Mouse (Mus musculus): ENCODE data around the gene Smg6. TPM values are rescaled to one million over a fixed set of nuclear protein-coding genes. Genes with fewer than 3 reads are reported as not detected.

The Smg6 gene
- polyA plus RNA-seq (2016; fragmentation: Nextera tagmentation; extraction: Ambion mirVana): 11.8 and 14.0 TPM in 2 replicates

DNA sequence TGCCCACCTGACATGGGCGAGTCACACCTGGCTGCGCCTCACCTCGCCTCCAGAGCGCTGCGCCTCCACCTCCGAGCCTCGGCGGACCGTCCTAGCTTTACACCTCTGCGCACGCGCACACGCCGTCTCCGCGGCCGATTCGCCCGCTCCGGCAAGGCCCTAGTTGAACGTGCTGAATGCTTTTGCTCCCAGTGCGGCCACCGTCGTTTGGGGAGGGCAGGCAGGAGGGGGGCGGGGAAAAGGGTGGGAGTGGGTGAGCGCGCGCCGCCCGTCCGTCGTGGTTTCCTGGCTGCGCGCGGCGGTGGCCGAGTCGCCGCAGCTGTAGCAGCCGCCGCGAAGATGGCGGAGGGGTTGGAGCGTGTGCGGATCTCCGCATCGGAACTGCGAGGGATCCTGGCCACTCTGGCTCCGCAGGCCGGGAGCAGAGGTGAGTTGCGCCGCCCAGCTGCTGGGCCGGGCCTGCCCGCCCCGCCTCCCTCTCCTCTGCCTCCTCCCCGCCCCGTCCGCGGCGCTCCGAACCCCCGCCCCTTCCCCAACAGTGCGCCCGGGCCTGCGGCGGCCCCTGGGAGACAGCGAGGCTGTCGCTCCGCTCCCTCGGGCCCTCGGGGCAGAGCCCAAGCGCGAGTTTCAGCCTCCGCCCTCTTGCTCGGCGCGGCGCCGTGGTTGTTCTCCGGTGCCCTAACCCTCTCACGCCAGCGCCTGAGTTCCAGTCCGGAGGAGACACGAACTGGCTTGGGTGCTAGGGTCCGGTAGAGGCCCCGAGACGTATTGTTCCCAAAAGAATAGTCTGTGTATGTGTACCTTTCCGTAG lies at the start of gene Smg6, which contains the start of gene Srr:
Smg6 (plus strand) TSS at position 247 of the 811 bp plus-strand sequence.
Srr (minus strand) TSS at position 372 of the 811 bp plus-strand sequence.
- DNase-seq (ENCODE audit: low spot score): peak; percentile 98
- Histone ChIP-seq H3K4me3 (peak within 1 kb of the TSS; percentile 83), H3K4me1 (peaks cover 15% of the 10 kb centered on the region; the same call in 1 of the 2 replicates), H3K36me3 (peaks cover 17% of the 10 kb centered on the region), H3K27ac (peak within 1 kb of the TSS; percentile 94), H3K27me3 (ENCODE audit: insufficient read depth, poor library complexity, severe bottlenecking) (no peaks in the 10 kb centered on the region), H3K9me3 (no peaks in the 10 kb centered on the region)
- under 1% methylated on average over 79 of the region's 88 CpGs for WGBS

- 8% methylated on average over 9 of the region's 9 CpGs for WGBS
- Histone ChIP-seq H3K27me3 (ENCODE audit: insufficient read depth, poor library complexity, severe bottlenecking) (no peaks in the 10 kb centered on the region), H3K36me3 (no peaks in the 10 kb centered on the region), H3K9me3 (no peaks in the 10 kb centered on the region), H3K4me3 (peak overlapping the region; percentile 31), H3K4me1 (peaks cover 50% of the 10 kb centered on the region), H3K27ac (no peak overlapping the region)
- DNase-seq (ENCODE audit: low spot score): peak; percentile 89
These were observed 48.8 kb upstream of the Smg6 start for GRCm38 (mm10) chr11:74876801-74877200.

- WGBS: 78% methylated on average over 9 of the region's 9 CpGs
- peaks cover 10% of the 10 kb centered on the region for H3K36me3 ChIP-seq
- H3K4me3 ChIP-seq: no peak overlapping the region
- peaks cover 24% of the 10 kb centered on the region for H3K4me1 ChIP-seq
- no peak for DNase-seq (ENCODE audit: low spot score)
- no peak overlapping the region for H3K27ac ChIP-seq
- H3K9me3 ChIP-seq: no peaks in the 10 kb centered on the region
- H3K27me3 ChIP-seq (ENCODE audit: insufficient read depth, poor library complexity, severe bottlenecking): no peaks in the 10 kb centered on the region
These were observed 44.6 kb upstream of the Smg6 start for GRCm38 (mm10) chr11:74880999-74881398.

GRCm38 (mm10) chr11:74881979-74882378 lies 43.6 kb upstream of the Smg6 start:
- Histone ChIP-seq H3K9me3 (no peaks in the 10 kb centered on the region), H3K4me1 (peaks cover 15% of the 10 kb centered on the region), H3K4me3 (no peak overlapping the region), H3K36me3 (peaks cover 10% of the 10 kb centered on the region), H3K27me3 (ENCODE audit: insufficient read depth, poor library complexity, severe bottlenecking) (no peaks in the 10 kb centered on the region), H3K27ac (no peak overlapping the region)
- WGBS: 64% methylated on average over 14 of the region's 14 CpGs
- peak; percentile 71 for DNase-seq (ENCODE audit: low spot score)

DNA sequence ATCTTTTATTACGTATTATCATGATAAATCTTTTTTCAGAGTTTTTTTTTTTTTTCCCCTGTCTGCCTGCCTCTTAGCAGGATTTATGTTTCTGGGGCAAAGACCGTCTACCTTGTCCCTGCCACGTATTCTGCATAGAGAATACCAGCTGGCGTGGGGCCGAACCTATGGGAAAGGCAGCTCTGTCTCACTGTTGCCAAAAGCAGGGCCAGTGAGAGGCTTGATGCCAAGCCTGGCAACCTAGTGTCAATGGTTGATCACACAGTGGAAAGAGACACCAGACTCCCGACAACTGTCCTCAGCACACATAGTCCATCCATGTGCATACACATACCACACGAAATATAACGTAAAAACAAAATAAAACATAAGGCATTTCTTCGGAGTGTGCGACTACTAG lies 42.5 kb upstream of the Smg6 start:
- H3K27me3 ChIP-seq (ENCODE audit: insufficient read depth, poor library complexity, severe bottlenecking): no peaks in the 10 kb centered on the region
- no peak overlapping the region for H3K27ac ChIP-seq
- WGBS: 94% methylated on average over 10 of the region's 10 CpGs
- peak; percentile 56 for DNase-seq (ENCODE audit: low spot score)
- H3K36me3 ChIP-seq: peaks cover 10% of the 10 kb centered on the region
- no peaks in the 10 kb centered on the region for H3K9me3 ChIP-seq
- H3K4me1 ChIP-seq: peaks cover 11% of the 10 kb centered on the region
- no peak overlapping the region for H3K4me3 ChIP-seq

GRCm38 (mm10) chr11:74894619-74895018 lies 31.0 kb upstream of the Smg6 start:
- DNase-seq (ENCODE audit: low spot score): no peak
- H3K36me3 ChIP-seq: peaks cover 7% of the 10 kb centered on the region
- no peaks in the 10 kb centered on the region for H3K9me3 ChIP-seq
- no peak overlapping the region for H3K27ac ChIP-seq
- peaks cover 19% of the 10 kb centered on the region for H3K4me1 ChIP-seq
- WGBS: 85% methylated on average over 4 of the region's 4 CpGs
- H3K4me3 ChIP-seq: no peak overlapping the region
- H3K27me3 ChIP-seq (ENCODE audit: insufficient read depth, poor library complexity, severe bottlenecking): no peaks in the 10 kb centered on the region

DNA sequence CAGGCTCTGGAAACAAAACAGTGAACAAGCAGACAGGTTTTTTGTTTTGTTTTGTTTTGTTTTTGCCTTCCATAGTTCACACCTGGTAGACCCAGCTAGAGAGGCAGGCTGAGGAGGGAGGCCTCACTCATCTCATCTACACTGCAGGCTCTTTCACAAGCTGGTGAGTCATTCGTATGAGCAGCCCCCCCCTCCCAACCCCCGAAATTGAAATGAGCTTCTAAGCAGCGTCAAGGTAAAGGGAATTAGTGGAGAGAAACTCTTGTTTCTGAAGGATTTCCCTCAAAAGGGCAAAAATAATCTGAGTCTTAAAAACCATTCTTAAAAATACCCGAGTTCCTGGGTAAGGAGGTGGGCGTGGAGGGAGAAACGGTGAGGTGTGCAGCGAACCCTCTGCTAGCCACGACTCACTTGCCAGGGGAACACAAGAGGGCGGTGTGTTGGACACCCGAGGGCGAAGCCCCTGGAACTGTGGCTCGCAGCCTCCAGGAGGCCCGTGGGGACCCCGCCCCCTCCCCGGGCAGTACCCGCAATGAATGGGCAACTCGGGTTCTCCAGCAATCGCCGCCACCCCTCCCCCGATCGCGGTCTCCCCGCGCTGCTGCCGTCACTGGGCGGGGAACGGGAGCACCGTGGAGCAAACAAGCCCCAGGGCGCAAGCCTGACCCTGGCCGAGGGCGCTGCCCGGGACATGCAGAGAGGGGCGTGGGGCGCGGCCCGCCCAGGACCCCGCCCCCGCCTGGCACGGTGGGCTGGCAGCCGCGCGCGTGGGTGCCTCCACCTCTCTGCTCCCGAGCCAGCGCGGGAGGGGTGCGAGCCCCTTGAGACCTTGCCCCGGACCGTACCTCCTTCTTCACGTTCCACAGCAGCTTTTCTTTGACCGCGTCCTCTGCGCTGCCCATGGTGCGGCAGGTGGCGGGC lies 29.4 kb upstream of the Smg6 start:
- H3K4me1 ChIP-seq: peaks cover 19% of the 10 kb centered on the region
- no peaks in the 10 kb centered on the region for H3K27me3 ChIP-seq (ENCODE audit: insufficient read depth, poor library complexity, severe bottlenecking)
- H3K9me3 ChIP-seq: no peaks in the 10 kb centered on the region
- DNase-seq (ENCODE audit: low spot score): peak; percentile 88
- peaks cover 23% of the 10 kb centered on the region for H3K36me3 ChIP-seq
- under 1% methylated on average over 51 of the region's 55 CpGs for WGBS
- H3K27ac ChIP-seq: peak overlapping the region; percentile 89
- H3K4me3 ChIP-seq: peak overlapping the region; percentile 90

- peak within 1 kb of the TSS; percentile 90 for H3K4me3 ChIP-seq
- peaks cover 19% of the 10 kb centered on the region for H3K4me1 ChIP-seq
- H3K36me3 ChIP-seq: peaks cover 29% of the 10 kb centered on the region
- no peaks in the 10 kb centered on the region for H3K9me3 ChIP-seq
- H3K27ac ChIP-seq: peak within 1 kb of the TSS; percentile 89
- DNase-seq (ENCODE audit: low spot score): peak; percentile 92
- no peaks in the 10 kb centered on the region for H3K27me3 ChIP-seq (ENCODE audit: insufficient read depth, poor library complexity, severe bottlenecking)
- WGBS: under 1% methylated on average over 70 of the region's 74 CpGs
These were observed 28.5 kb upstream of the Smg6 start, which contains the start of gene Sgsm2 for GRCm38 (mm10) chr11:74896901-74897677. Sgsm2 (minus strand) TSS chr11:74897060.

DNA sequence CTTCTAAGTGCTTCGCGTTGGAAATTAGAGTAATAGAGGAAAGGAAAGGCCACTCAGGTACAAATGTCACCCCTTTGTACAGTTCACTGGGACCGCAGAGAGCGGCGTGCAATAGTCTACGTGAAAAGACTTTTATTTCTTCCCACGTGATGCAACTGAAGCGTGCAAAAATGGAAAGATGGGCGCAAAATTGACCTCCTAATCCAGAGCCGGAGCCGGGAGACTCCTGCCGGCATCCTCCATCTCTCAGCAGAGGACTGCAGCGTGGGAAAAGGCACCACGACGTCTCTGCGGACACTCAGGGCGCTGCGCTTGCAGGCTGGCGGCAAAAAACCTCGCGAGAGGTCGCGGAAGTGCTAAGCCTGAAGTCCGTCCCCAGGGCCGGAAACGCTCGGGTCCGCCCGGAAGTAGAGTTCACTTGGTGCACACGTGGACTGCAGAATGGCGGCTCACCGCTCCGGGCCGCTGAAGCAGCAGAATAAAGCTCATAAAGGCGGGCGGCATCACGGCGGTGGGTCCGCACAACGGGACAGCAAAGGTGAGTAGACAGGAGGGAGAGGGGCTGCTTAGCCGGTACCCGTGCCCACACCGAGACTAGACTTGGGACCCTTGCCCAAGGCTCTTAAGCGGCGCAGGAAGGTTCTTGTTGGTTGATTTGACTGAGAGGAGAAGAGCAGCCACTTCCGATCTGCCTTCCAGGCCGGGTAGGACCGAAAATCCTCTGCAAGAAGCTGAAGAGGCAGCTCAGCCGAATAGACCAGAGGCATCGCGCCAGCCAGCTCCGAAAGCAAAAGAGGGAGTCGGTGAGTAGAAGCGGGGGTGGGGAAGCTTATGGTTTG lies 27.7 kb upstream of the Smg6 start, which contains the start of gene Tsr1:
Tsr1 (plus strand) TSS at position 394 of the 839 bp plus-strand sequence.
- H3K27ac ChIP-seq: peak within 1 kb of the TSS; percentile 89
- DNase-seq (ENCODE audit: low spot score): peak; percentile 96
- no peaks in the 10 kb centered on the region for H3K27me3 ChIP-seq (ENCODE audit: insufficient read depth, poor library complexity, severe bottlenecking)
- no peaks in the 10 kb centered on the region for H3K9me3 ChIP-seq
- peaks cover 19% of the 10 kb centered on the region for H3K4me1 ChIP-seq
- WGBS: under 1% methylated on average over 54 of the region's 54 CpGs
- H3K4me3 ChIP-seq: peak within 1 kb of the TSS; percentile 90
- peaks cover 37% of the 10 kb centered on the region for H3K36me3 ChIP-seq

- H3K27me3 ChIP-seq (ENCODE audit: insufficient read depth, poor library complexity, severe bottlenecking): no peaks in the 10 kb centered on the region
- H3K9me3 ChIP-seq: no peaks in the 10 kb centered on the region
- peaks cover 19% of the 10 kb centered on the region for H3K4me1 ChIP-seq
- H3K27ac ChIP-seq: peak overlapping the region; percentile 89
- under 1% methylated on average over 7 of the region's 7 CpGs for WGBS
- H3K4me3 ChIP-seq: peak overlapping the region; percentile 90
- DNase-seq (ENCODE audit: low spot score): no peak
- H3K36me3 ChIP-seq: peaks cover 43% of the 10 kb centered on the region
These were observed 27.2 kb upstream of the Smg6 start for GRCm38 (mm10) chr11:74898517-74898827.

DNA sequence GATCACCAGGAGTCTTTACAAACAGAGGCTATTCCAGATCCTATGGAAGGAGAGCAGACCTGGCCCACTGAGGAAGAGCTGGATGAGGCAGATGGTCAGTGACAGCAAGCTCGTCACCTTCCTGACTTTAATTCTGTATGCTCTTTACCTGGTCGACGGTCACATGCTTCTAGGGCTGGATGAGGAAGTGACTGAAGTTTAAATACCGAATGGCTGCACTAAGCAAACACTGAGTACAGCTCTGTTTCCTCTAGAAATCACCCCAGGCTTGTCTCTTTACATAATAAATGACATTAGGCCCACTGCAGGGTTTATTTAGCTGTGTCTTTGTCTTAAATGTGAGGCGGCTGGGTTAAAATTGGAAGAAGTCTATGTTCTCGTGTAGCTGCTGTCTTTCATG lies 24.1 kb upstream of the Smg6 start:
- H3K27ac ChIP-seq: no peak overlapping the region
- no peaks in the 10 kb centered on the region for H3K27me3 ChIP-seq (ENCODE audit: insufficient read depth, poor library complexity, severe bottlenecking)
- 91% methylated on average over 6 of the region's 6 CpGs for WGBS
- peaks cover 15% of the 10 kb centered on the region for H3K4me1 ChIP-seq
- no peaks in the 10 kb centered on the region for H3K9me3 ChIP-seq
- H3K4me3 ChIP-seq: no peak overlapping the region
- peaks cover 73% of the 10 kb centered on the region for H3K36me3 ChIP-seq
- DNase-seq (ENCODE audit: low spot score): no peak
